Mouse (Mus musculus) heart, postnatal 10 days (tissue): ENCODE results near the gene Fzr1. TPM values are rescaled to one million over a fixed set of nuclear protein-coding genes. Genes with fewer than 3 reads are reported as not detected.

Experiments used
- DNase-seq, 2 experiments: peaks; one replicate each; pipeline ENCODE4 v3.0.0; 2021
- intact Hi-C: fragments of 180-260 bp; cut with DNase I; formaldehyde crosslinking; loops from one replicate; pipeline ENCODE4 v1.15.1; 2025
- total RNA-seq, 2 experiments: library from RNA; stranded (reverse); gene quantifications; 2 replicates each; pipeline ENCODE4 v1.2.3; 2021

The Fzr1 gene
- total RNA-seq, 2 experiments from 2014 or later, result 39.7 to 41.2 TPM

DNA sequence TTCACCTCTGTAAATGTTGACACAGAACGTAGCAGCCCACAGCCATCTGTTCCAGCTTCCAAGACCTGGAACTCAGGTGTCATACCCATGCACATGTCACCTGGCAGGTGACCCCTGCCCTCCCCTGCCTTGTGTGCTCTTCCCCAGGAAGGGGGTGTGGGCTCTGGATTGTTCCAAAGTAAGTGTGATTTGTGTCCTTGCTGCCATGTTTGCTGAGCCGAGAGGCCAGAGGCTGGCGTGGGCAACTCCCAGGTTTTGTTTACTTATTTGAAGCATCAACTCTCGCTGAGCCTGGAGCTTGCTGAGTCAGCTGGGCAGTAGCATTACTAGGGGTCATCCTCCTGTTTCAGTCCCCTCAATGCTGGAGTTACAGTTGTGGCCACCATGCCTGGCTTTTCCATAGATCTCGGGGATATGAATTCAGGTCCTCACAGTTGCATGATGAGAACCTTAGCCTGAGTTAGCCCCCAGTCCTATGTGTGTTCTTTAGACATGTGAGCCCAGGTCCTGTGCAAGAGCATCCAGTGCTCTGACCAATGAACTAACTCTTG is 10.3 kb upstream of the Fzr1 start, which contains the start of gene Gm48552:
Gene Gm48552 (plus strand): TSS at position 501 of the 551 bp plus-strand sequence.
- no peak for DNase-seq
- intact Hi-C loops, result loop anchor here (1.0 to 5.0 kb wide), 2 partner anchors 62 to 154 kb away; no protein-coding TSS in a partner anchor

DNA sequence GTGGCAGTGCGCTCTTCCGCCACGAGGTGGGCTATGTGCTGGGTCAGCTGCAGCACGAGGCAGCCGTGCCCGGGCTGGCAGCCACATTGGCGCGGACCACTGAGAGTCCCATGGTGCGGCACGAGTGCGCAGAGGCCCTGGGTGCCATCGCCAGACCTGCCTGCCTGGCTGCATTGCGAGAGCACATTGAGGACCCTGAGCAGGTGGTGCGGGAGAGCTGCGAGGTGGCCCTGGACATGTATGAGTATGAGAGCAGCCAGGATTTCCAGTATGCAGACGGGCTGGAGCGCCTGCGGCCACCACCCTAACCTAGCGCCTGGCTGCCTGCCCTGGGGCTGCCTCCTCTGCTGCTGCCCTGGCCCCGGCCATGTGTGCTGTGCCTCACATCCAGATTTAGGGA is 9.4 kb upstream of the Fzr1 start:
- intact Hi-C loops, result loop anchor here (5.0 kb wide), 1 partner anchor 155 kb away; no protein-coding TSS in a partner anchor
- no peak for DNase-seq

DNA sequence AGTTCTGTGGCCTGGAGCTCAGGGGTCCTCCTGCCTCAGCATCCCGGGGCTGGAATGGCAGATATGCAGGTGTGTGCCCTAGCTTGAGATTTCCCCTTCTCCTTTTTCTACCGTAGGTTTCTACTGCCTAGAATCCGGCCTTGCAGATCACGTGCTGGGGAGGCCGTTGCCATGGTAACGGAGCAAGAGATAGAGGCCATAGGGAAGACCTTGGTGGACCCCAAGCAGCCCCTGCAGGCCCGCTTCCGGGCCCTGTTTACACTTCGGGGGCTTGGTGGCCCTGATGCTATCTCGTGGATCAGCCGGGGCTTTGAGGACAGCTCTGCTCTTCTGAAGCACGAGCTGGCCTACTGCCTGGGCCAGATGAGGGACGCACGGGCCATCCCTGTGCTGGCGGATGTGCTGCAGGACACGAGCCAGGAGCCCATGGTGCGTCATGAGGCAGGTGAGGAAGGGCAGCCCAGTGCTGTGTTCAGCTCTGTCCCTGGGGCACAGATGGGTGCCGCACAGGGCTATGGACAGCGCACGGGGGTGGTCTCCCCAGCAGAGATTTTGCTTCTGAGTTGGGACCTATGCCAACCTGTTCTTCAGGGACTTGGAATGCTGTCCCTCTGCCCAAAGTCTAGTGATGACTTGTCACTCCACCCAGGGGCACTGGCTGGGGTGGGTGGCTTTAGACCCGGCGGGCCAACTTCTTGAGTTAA is 7.4 kb upstream of the Fzr1 start:
- DNase-seq, result no peak
- intact Hi-C loops, result loop anchor here (5.0 kb wide), 1 partner anchor 157 kb away; no protein-coding TSS in a partner anchor

DNA sequence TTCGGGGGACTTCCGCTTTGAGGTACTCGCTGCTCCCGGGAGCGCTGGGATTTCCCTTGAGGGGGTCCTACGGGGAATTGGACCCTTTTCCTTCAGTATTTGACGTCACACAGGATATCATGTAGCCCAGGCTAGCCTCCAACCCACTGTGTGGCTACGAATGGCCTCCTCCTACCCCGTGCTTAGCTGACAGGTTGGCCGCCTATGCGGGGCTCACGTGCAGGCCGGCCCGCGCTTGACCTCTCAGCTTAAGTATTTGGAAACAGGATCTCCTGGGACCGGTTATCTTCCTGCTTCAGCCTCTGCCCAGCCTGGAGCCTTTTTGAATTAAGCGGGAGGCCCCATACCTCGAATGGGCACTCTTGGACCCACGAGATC is 6.3 kb upstream of the Fzr1 start:
- DNase-seq, result no peak
- intact Hi-C loops, result no loop called here

DNA sequence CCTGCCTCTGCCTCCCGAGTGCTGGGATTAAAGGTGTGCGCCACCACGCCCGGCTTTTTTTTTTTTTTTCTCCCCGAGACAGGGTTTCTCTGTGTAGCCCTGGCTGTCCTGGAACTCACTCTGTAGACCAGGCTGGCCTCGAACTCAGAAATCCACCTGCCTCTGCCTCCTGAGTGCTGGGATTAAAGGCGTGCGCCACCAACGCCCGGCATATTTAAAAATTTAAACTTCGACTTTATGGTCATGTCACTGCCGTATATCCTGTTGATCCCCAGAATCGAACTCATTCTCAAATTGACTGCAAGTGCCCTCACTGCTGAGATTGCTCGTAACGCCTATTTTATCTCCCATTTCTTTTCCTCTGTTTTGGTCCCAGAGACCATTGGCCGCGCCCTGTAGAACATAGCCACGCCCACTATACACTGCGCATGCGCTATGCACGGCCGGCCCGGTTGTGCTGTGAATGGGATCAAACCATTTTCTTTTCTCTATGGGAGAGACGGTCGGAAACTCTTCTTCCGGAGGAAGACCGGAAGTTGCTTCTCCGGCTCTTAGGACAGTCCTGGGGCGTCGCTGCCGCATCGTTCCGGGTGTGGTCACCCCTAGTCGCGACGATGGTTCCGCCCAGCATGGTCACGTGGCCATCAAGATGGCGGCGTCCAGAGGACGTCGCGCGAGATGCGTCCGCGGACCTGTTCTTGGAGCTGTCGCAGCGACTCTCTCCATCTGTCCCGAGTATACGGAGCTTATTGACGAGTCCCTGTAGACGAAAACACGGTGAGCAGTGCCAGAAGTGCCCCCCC is 5.7 kb upstream of the Fzr1 start, which contains the start of the genes Dohh and Gm48551:
Gene Dohh (plus strand): TSS at position 627 of the 803 bp plus-strand sequence.
Gene Gm48551 (plus strand): TSS at position 665 of the 803 bp plus-strand sequence.
- peak; percentile 99 to 100 for DNase-seq
- intact Hi-C loops, result no loop called here

DNA sequence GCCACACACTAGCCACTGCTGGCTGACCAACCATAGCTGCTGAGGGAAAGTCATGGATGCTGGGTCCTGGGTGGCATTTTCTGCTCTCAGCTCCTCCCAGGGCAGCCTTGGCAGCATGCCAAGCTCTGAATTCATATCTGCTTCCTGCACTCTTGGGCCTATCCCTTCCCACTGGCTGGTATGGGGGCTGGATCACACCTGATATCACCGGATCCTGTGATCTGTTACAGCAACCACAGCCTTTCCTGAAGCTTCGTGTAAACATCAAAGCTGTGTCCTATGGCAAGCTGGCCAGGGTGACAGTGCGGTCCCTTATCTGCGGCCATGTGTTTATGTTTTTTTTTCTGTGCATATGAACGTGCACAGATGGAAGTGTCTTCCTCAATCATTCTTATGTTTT is 3.7 kb upstream of the Fzr1 start:
- DNase-seq, result peak in 1 of 2 experiments; percentile 23
- intact Hi-C loops, result no loop called here

DNA sequence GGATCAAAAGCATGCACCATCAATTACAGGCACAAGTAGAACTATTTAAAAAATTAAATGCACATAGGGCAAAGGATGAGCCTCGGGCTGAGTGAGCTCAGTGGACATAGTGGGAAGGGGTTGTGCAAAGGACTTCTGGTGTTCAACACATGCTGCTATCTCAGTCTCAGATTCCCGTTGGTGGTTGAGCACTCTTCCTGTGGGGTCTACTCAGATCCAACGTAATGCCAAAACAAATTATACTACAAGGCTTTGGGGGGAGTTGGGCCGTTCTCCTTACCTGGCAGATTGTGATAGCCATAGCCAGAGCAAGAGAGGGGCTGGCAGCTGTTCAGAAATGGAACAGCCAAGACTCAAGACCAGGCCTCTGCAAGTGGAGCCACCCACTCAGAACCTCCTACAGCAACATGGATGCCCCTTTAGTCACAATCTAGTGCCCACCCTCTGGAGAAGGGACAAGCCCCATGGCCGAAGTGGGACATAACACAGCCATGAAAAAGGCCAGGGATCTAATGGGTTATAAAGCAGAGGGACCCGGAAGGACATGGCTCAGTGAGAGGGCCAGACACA is 1.6 kb upstream of the Fzr1 start:
- intact Hi-C loops, result no loop called here
- DNase-seq, result no peak

DNA sequence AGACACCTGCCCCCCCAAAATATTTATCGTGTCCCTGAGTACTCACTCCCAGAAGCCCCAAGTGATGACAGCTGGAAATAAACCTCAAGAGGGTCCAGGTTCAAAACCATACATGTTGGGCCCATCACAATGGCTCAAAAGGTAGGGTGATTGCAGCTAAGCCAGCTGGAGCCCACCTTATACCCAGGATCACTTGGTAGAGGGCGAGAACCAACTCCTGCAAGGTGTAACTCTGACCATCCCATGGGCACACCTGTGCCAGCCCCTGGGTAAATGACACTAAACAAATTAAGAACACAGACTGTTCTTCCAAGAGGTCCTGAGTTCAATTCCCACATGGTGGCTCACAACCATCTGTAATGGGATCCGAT is 852 bp upstream of the Fzr1 start:
- DNase-seq, result no peak
- intact Hi-C loops, result no loop called here

DNA sequence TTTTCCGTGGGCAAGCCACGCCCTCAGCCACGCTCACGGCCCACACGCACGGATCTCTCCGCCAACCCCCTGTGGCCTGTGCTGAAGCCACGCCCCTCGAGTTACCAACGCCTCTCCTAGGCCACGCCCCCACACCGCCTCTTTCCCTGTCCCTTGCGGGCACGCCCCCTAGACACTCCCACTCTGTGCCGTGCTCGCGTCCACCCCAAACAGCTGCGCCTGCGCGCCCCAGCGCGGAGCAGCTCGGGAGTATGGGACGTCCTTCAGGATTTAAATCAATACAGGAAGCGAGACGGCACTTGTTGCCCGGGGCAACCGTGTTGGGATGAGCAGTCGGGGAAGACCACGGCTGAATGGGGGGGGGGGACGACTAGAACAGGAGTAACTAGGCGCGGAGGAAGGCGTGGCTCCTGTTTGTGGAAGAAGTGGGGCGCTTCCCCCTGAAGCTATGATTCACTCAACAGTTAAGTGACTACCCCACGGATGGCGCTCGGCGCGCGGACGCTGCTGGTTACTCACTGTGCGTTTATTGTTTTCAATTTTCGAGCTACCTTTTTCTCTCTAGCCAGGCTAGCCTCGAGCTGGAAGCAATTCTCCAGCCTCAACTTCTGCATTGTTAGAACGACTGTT is 352 bp upstream of the Fzr1 start:
- DNase-seq, result peak; percentile 100
- intact Hi-C loops, result no loop called here

DNA sequence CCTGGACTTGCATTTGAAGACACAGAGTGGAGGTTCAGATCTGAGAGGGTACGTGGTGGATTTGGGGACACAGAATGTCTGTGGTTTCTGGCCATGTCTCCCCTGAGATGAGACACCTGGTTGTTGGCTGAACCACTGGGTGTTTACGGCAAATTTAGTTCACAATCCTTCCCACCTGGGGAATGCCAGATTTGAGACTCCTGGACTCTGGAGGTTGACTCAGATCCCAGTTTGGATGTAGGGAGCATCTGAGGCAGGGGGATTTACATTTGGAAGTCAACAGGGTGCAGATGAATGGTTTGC is 1.0 kb downstream of the Fzr1 start:
- DNase-seq, result no peak

DNA sequence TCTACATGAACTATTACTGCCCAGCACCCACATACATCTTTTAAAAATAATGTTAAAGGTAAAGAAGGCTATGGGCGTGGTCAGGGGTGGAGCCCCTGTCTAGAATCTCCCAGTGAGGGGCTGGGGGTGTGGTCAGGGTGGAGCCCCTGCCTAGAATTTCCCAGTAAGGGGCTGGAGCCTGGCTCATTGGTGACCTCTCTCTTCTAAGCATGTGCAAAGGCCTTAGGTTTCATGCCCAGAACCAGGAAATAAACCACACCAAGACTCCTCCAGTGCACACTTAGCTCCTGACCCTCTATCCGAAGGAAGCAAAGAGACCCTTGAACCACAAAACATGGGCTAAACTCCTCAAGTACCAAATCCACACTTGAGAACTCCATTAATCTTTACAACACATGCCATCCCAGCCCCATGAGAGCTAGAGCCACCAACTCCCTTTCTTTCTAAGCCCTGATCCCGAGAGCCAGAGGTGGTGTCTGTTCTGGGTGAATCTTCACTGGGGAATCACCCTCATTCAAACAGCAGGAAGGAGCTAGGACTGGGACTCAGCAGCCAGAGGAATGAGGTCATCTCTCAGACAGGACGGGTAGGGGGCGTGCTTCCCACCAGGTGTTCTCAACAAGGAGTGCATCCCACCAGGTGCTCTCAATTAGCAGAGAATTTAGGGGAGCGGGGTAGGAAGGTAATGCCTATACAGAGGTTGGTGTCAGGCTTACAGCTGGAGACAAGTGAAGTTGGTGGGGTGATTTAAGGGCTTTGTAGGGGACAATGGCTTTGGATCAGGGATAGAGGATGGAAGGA is 1.6 kb downstream of the Fzr1 start:
- intact Hi-C loops, result loop anchor here (2.0 kb wide), 1 partner anchor 18 kb away; no protein-coding TSS in a partner anchor

More for the DNA sequence above, 1.0 kb downstream of the Fzr1 start:
- intact Hi-C loops, result loop anchor here (2.0 kb wide), 1 partner anchor 19 kb away; no protein-coding TSS in a partner anchor

DNA sequence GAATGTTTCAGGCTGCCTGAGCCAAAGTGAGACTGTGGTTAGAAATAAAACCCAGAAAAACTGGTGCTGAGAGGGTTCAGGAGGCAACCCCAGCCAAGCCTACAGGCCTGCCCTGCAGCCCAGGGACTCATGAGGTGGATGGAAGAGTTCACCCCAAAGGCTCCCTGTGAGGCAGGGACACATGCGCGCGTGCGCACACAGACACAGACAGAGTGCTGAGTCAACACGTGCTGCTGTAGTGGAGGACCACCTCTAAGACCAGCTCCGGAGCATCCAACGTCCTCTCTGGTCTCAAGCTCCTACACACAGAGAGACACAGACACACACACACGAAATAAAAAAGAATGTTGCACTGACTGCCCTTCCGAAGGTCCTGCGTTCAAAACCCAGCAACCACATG is 3.0 kb downstream of the Fzr1 start:
- DNase-seq, result no peak
- intact Hi-C loops, result no loop called here

More for the DNA sequence above, 1.6 kb downstream of the Fzr1 start:
- DNase-seq, result no peak

DNA sequence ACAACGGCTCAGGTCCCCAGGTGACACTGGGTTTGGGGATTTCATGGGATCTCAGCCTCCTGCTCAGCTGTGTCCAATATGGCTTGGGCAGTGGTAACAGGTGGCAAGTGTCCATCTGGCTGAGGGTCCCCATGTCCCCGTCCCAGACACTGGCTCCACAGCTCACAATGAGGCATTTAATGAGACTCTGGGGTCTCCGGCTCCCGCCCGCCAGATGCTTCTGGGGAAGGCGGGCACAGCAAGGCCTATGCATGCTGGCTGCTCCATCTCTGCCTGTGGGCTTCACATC is 11.2 kb downstream of the Fzr1 start:
- no peak for DNase-seq
- intact Hi-C loops, result no loop called here

DNA sequence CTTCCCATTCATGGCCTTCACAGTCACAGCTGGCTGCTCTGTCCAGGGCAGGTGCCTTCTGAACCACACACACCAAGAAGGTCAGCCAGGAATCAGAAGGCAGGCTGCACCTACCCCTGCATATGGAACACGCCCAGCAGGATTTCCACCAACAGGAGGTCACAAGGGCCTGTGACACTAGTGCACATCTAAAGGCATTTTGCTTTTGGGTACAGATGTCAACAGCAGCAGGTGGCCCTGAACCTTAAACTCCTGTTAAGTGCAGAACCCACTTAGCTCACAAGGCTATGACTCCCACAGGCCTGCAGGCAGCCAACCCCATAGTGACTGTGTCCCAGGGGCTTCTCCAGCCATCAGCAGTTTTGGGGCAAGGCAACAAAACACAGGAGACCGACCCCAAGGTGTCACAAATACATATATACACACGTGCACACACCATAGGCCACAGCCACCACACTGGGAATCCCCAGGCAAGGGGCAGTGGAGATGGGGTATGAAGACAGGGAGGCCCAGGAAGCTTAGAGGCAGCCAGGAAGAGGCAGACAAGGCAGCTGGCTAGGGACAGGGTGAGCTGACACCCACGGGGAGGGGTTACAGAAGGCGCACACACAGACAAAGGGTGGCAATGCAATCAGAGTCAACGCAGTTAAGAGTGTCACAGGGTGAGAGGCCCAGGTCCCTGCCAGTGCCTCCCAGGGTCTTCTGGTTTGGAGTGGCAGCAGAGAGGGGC is 11.7 kb downstream of the Fzr1 start:
- intact Hi-C loops, result no loop called here
- DNase-seq, result no peak

DNA sequence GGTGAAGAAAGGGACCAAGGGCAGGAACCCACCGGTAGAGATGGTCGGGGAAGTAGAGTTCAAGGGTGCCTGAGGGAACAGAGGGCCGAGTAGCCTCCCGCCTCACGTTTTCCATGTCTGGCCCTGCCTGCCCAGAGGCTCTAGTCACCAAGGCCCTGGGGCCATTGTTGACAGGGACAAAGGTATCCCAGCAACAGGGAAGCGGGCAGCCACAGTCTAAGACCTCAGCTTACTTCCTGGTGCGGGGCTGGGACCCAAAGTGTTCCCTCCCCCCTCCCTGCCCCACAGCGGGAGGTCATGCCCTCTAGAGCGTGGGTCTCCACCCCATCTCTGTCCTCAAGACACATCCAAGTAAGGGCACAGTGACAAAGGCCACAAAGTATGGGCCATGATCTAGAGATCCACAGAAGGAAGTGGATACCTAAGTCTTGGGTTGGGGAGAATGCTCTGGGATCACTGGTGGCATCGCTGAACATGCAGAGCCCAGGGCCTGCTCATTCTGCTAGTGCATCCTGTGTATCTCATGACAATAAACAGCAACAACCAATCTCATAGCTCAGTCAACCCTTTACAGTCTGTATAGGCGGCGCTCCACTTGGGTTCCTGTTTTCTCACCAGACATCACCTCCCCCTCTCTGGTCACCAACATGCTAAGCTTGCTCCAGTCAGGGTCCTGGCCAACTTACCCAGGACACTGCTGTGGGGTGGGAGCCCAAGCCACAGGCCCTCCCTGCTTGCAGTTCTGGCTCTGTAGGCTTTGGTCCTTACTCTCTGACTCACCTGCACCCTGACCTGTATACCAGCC is 12.4 kb downstream of the Fzr1 start, which contains the start of gene 4930404N11Rik:
Gene 4930404N11Rik (minus strand): TSS at position 145 of the 805 bp plus-strand sequence.
- DNase-seq, result no peak
- intact Hi-C loops, result no loop called here

DNA sequence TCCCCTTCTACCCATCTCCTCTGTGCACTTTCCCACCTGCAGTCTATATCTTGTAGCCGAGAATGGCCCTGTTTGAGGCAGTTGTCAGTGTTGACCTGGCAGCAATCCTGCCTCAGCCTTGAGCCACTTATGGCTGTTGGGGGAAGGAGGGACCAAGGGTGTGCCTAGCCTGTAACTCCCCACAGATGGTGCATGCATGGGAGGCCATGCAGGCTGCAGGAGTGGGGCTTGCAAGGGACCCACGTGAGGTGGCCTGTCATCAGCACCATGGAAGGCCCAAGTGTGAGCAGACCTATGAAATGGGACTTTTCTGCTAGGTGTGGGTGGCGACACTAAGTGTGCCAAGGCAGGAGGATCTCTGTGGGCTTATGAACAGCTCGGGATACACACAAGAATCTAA is 13.2 kb downstream of the Fzr1 start:
- DNase-seq, result no peak
- intact Hi-C loops, result no loop called here

DNA sequence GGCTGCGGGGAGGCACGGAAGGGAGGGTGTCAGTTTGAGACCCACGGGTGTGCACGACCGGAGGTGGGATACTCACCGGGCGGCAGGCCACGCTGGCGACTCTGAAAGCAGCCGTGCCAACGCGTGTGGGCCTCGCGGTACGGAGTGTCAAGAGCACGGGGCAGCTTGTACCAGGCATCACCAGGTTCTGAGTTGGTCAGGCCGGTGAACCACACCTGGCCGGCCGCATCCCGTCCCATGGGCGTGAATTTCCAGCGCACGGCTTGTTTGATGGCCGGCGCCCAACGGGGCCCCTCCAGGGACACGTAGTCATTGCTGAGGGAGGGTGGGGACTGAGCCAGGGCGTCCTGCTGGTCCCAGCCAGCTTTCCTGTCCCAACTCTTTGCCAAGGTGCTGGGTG is 13.7 kb downstream of the Fzr1 start:
- peak; percentile 56 to 63 for DNase-seq
- intact Hi-C loops, result no loop called here
